Mouse (Mus musculus) ES-Bruce4 (cell line): ENCODE results near the gene Cdk5. TPM values are rescaled to one million over a fixed set of nuclear protein-coding genes. Genes with fewer than 3 reads are reported as not detected.

Source experiments
- H3K27ac ChIP-seq: 2 replicates; pipeline ENCODE4 v1.5.1; 2012; ENCODE audit warnings: low read length, inconsistent platforms; ENCODE audit not compliant: insufficient read depth
- H3K27me3 ChIP-seq: 2 replicates; pipeline ENCODE4 v1.6.1; 2012; ENCODE audit warnings: mild to moderate bottlenecking, low read length, inconsistent platforms; ENCODE audit not compliant: control insufficient read depth, poor library complexity, insufficient read depth, severe bottlenecking
- H3K36me3 ChIP-seq: 2 replicates; pipeline ENCODE4 v1.6.1; 2012; ENCODE audit warnings: inconsistent platforms, mild to moderate bottlenecking, low read length, moderate library complexity; ENCODE audit not compliant: control insufficient read depth, poor library complexity, insufficient read depth, severe bottlenecking
- H3K4me1 ChIP-seq: one replicate; pipeline ENCODE4 v1.8.1; 2011; ENCODE audit warnings: low read length; ENCODE audit not compliant: control insufficient read depth, insufficient read depth
- H3K4me3 ChIP-seq: 2 replicates; pipeline ENCODE4 v1.5.1; 2011; ENCODE audit warnings: low read depth, mild to moderate bottlenecking, low read length
- H3K9ac ChIP-seq: 2 replicates; pipeline ENCODE4 v1.6.1; 2012; ENCODE audit warnings: low read depth, mild to moderate bottlenecking, inconsistent platforms; ENCODE audit not compliant: poor library complexity, severe bottlenecking
- H3K9me3 ChIP-seq: replicated peaks from 2 replicates; pipeline ENCODE4 v1.6.1; 2012; ENCODE audit warnings: mild to moderate bottlenecking, low read length, inconsistent platforms; ENCODE audit not compliant: control insufficient read depth, poor library complexity, insufficient read depth, severe bottlenecking
- CTCF ChIP-seq: IDR thresholded peaks from one replicate; pipeline ENCODE4 v1.8.1; 2011; ENCODE audit warnings: low read depth, low read length
- EP300 ChIP-seq: IDR thresholded peaks from 2 replicates; pipeline ENCODE4 v1.6.1; 2011; ENCODE audit warnings: low read depth, low read length; ENCODE audit not compliant: insufficient read depth
- POLR2A ChIP-seq: IDR thresholded peaks from one replicate; pipeline ENCODE4 v1.8.1; 2011; ENCODE audit warnings: low read length; ENCODE audit not compliant: insufficient read depth
- polyA plus RNA-seq: library from polyadenylated mRNA; stranded (reverse); fragments of >200 nt; gene quantifications from 2 replicates; pipeline ENCODE4 v1.2.4, GENCODE M21; 2011; ENCODE audit warnings: low read depth; ENCODE audit not compliant: missing spikeins, insufficient read depth, insufficient read length

The Cdk5 gene
- polyA plus RNA-seq, 1 experiment = 34.0 TPM

DNA sequence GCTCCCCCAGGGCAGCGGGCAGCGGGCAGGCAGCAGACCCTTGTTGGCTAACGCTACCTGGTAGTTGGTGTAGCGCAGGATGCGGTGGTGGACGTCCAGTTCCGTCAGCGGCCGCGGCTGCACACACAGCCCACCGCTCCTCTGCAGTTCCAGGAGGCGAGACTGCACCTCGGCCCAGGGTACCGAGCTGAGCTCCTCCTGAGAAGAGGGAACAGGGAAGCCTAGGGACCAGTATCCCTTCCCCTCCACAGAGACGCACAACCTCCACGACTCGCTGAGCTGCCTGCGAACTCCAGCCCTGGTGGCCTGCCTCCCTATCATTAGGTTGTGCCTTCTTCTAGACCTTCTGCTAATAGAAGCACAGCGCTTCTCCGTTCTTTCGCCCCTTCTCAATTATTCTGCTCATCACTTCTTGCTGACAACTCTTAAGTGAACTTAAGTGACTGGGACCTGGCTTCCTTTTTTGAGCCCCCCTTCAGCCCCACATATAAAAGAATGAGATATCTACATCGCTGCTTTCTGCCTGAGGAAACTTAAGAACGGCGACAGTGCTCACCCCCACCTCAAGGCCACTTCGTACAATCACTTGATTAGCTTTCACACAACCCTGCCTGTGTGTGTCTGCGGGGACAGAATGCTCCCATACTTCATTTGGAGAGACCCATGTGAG is 34.9 kb downstream of the Cdk5 start:
- Histone ChIP-seq H3K9ac (peak overlapping the region; percentile 69), H3K4me1 (peaks cover 6% of the 10 kb centered on the region), H3K9me3 (no peaks in the 10 kb centered on the region), H3K36me3 (no peaks in the 10 kb centered on the region), H3K27me3 (no peaks in the 10 kb centered on the region), H3K27ac (no peak overlapping the region), H3K4me3 (peak overlapping the region; percentile 81)
- TF ChIP-seq POLR2A (no peak), EP300 (no peak), CTCF (no peak)

DNA sequence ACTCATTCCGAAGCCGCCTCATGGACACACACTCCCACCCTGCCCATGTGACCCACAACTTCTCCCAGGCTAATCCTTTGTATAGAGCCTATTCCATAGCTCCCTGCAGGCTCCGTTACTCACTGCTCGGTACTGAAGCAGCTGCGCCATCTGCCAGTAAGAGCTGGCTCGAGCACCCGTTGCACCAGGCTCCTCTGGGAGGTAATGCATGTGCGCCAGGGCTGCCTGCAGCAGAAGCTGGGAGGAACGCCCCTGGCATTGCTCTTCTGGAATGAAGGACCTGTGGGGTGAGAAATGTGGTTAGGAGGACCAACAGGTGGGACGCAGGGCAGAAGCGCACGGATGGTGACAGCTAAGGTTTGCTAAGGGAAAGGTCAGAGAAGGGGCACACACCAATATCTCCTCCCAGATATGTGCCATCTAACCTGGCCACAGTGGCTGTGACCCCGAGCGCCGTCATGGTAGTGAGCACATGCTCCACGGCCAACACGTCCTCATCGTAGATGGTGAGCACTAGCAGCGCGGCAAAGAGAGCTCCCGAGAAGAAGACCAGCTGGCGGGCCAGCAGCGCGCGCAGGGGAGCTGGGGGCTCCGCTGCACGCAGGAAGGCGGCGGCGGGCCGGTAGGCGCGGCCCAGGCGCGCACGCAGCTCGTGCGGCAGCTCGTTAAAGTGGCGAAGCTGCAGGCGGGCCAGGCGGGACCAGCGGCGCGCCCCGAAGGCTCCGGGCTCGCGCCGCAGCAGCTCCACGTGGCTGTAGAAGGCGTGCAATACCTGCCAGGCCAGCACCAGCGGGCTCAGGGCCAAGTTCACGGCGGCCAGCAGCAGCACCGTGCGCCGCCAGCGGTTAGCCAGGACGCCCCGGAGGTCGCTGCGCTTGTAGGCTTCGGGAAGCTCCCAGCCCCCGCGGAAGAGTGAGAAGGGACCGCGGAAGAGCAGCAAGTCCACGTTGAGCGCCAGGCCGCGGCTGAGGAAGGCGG is 35.8 kb downstream of the Cdk5 start:
- no peaks in the 10 kb centered on the region for H3K36me3 ChIP-seq

DNA sequence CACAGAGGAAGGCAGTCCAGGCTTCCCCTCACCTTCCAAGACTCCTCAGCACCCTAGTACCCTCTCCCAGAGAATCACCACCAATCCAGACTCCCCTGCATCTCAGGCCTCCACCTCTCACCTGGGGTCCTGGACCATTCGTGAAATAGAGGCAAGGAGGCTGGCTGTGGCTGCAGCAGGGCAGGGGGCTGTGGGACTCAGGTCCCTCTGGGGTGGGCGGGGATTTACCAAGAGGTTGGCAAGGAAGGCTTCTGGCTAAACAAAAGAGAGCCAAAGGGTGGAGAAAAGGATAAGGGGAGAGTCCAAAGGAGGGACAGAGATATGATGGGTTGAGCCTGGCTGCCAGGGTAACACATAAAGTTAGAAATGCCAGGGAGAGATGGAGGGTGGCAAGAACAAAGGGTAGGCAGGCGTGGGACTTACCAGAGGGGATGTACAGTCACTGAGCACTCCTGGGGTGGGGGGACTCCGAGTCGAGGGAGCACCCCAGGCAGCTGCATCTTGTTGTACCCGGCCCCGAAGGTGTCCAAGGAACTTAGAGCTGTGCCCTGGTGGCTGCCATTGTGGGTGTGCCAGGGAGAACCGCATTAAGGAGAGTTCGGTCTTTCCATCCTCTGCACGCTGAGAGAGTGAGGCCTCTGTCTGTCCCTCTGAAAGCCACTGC is 37.3 kb downstream of the Cdk5 start:
- Histone ChIP-seq H3K27me3 (no peaks in the 10 kb centered on the region), H3K36me3 (no peaks in the 10 kb centered on the region), H3K27ac (no peak overlapping the region), H3K4me1 (peaks cover 2% of the 10 kb centered on the region), H3K9ac (no peak overlapping the region), H3K9me3 (no peaks in the 10 kb centered on the region), H3K4me3 (no peak overlapping the region)
- TF ChIP-seq POLR2A = no peak
- TF ChIP-seq EP300 = no peak
- no peak for TF ChIP-seq CTCF

More for the DNA sequence above, 35.8 kb downstream of the Cdk5 start:
- H3K4me3 ChIP-seq = peak overlapping the region; percentile 81
- H3K9me3 ChIP-seq = no peaks in the 10 kb centered on the region
- peak overlapping the region; percentile 69 for H3K9ac ChIP-seq
- H3K27ac ChIP-seq = no peak overlapping the region
- H3K4me1 ChIP-seq = peaks cover 6% of the 10 kb centered on the region
- TF ChIP-seq CTCF (peak; percentile 39), EP300 (no peak)
- no peaks in the 10 kb centered on the region for H3K27me3 ChIP-seq

DNA sequence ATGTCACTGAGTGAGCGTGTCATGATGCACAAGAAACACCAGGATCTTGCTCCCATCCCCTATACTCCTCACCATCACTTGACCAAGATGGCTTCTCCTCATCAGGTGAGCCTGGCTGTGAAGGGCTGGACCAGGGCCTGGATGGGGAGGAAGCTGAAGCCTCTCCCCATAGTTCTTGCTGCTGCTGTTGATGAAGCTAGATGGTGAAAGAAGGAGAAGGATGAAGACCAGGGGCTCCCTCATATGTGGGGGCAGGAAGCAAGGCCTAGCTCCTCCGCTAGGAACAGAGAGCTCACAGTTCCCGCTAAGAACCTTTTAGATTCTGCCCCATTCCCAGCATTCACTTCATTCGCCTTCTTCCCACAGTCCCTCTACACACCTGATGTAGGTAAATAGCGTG is 38.0 kb downstream of the Cdk5 start:
- H3K27me3 ChIP-seq = no peaks in the 10 kb centered on the region
- H3K27ac ChIP-seq = no peak overlapping the region
- H3K36me3 ChIP-seq = no peaks in the 10 kb centered on the region
- H3K4me1 ChIP-seq = peaks cover 2% of the 10 kb centered on the region
- no peak overlapping the region for H3K9ac ChIP-seq
- no peak overlapping the region for H3K4me3 ChIP-seq
- TF ChIP-seq POLR2A (no peak), CTCF (no peak), EP300 (no peak)
- H3K9me3 ChIP-seq = no peaks in the 10 kb centered on the region

DNA sequence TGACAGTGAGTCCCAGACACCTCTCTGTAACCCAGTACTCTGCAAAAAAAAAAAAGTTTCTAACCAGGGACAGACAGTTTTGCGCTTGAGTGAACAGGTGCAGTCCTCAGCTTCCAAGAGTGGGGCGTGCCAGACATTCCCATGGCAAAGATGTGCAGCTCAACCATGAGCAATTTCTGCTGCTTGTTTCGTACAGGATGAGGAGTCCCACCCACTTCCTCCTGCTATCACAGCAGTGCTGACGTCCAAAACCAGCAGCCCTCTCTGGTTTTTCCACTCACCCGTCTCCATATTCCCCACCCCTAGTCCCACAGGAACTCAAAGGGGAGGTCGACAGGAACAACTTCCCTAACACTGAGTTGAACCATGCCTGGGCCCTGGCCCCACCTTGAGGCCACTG is 38.9 kb downstream of the Cdk5 start:
- Histone ChIP-seq H3K4me3 (no peak overlapping the region), H3K27ac (no peak overlapping the region), H3K27me3 (no peaks in the 10 kb centered on the region), H3K9ac (no peak overlapping the region), H3K4me1 (peaks cover 4% of the 10 kb centered on the region), H3K9me3 (no peaks in the 10 kb centered on the region), H3K36me3 (no peaks in the 10 kb centered on the region)
- TF ChIP-seq EP300 (no peak), CTCF (no peak), POLR2A (no peak)
